Mouse (Mus musculus) ES-Bruce4 (cell line): ENCODE measurements around the gene Specc1l.

ENCODE experiments used
- CTCF ChIP-seq: IDR thresholded peaks from one replicate; pipeline ENCODE4 v1.8.1; 2011; ENCODE audit warnings: low read depth, low read length
- EP300 ChIP-seq: IDR thresholded peaks from 2 replicates; pipeline ENCODE4 v1.6.1; 2011; ENCODE audit warnings: low read depth, low read length; ENCODE audit not compliant: insufficient read depth
- POLR2A ChIP-seq: IDR thresholded peaks from one replicate; pipeline ENCODE4 v1.8.1; 2011; ENCODE audit warnings: low read length; ENCODE audit not compliant: insufficient read depth

DNA sequence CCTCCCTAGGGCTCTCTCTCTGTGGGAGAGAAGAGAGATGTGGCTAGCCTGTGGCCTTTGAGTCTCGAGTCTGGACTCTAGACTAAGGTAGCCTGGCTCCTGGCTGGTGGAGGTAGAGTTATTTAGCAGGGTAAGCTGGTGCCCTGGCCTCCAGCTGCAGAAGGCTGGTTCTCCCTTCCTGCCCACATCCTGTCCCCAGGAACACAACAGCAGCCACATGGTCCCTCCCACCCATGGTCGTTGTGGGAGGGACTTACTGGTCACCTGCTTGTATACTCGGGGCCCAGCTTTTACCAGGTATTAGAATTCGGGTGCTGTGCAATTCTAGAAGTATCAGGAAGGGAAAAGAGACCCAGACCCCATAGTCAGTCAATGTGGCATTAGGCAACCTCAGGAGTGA, 108.4 kb downstream of the Specc1l start:
- TF ChIP-seq CTCF = no peak
- no peak for TF ChIP-seq POLR2A
- no peak for TF ChIP-seq EP300
